Mouse (Mus musculus): ENCODE results near the gene Hdhd5. TPM values are rescaled to one million over a fixed set of nuclear protein-coding genes. Genes with fewer than 3 reads are reported as not detected.

The Hdhd5 gene
- polyA plus RNA-seq, 1 experiment = 33.0 TPM

GRCm38 (mm10) chr6:120493374-120494181 lies 37.5 kb downstream of the Hdhd5 start, which contains the start of gene Tmem121b:
Tmem121b (minus strand) TSS chr6:120493807.
- Histone ChIP-seq H3K27me3 (ENCODE audit: control insufficient read depth, insufficient read depth, low read length) (no peaks in the 10 kb centered on the region), H3K4me1 (ENCODE audit: control insufficient read depth, insufficient read depth, low read length) (peaks cover 9% of the 10 kb centered on the region), H3K4me3 (ENCODE audit: control insufficient read depth, low read depth, low read length) (peak within 1 kb of the TSS; percentile 71), H3K36me3 (ENCODE audit: control insufficient read depth, insufficient read depth, low read length) (no peaks in the 10 kb centered on the region), H3K27ac (ENCODE audit: control insufficient read depth, insufficient read depth, low read depth, low read length) (no peak within 1 kb of the TSS)
- no peak for TF ChIP-seq CTCF (IDR thresholded peaks at IDR 0.05; ENCODE audit: control insufficient read depth, insufficient read depth, insufficient replicate concordance, low read depth, low read length)
- TF ChIP-seq POLR2A (IDR thresholded peaks at IDR 0.05; ENCODE audit: control insufficient read depth, low read depth, low read length) = no peak

- peaks cover 9% of the 10 kb centered on the region for H3K4me1 ChIP-seq (ENCODE audit: control insufficient read depth, insufficient read depth, low read length)
- H3K27ac ChIP-seq (ENCODE audit: control insufficient read depth, insufficient read depth, low read depth, low read length) = no peak overlapping the region
- peak overlapping the region; percentile 71 for H3K4me3 ChIP-seq (ENCODE audit: control insufficient read depth, low read depth, low read length)
- H3K27me3 ChIP-seq (ENCODE audit: control insufficient read depth, insufficient read depth, low read length) = no peaks in the 10 kb centered on the region
- TF ChIP-seq CTCF (IDR thresholded peaks at IDR 0.05; ENCODE audit: control insufficient read depth, insufficient read depth, insufficient replicate concordance, low read depth, low read length) = no peak
- TF ChIP-seq POLR2A (IDR thresholded peaks at IDR 0.05; ENCODE audit: control insufficient read depth, low read depth, low read length) = no peak
- H3K36me3 ChIP-seq (ENCODE audit: control insufficient read depth, insufficient read depth, low read length) = no peaks in the 10 kb centered on the region
These were observed 38.4 kb downstream of the Hdhd5 start for GRCm38 (mm10) chr6:120492499-120493373.

DNA sequence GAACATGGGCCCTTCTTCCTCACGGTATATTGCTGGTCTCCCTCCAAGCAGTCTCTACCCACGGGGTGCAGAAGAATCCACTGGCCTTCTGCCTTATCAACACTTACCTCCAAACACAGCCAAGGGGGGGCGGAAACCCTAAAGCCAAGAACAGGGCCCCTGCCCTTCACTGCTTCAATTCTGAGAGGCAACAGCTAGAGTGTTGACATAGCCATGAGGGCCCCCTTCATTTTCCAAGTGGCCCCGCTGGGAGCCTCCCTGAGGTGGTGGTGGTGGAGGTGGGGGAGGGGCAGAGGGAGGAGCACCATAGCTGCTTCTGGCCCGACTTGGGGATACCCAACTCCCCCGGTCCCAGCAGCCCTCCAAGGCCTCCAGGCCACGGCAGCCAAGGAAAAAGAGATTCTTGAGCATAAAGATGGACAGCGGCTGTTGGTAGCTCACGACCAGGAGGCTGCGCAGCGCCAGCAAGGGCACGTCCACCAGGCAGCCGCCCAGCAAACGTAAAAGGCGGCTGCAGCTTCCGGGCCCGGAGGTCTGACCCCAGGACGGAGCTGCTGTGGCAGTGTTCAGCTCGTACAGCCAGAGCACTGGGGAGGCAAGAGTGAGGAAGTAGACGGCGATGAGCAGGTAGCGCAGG lies 39.1 kb downstream of the Hdhd5 start:
- TF ChIP-seq CTCF (IDR thresholded peaks at IDR 0.05; ENCODE audit: control insufficient read depth, insufficient read depth, insufficient replicate concordance, low read depth, low read length) (no peak), POLR2A (IDR thresholded peaks at IDR 0.05; ENCODE audit: control insufficient read depth, low read depth, low read length) (no peak)

GRCm38 (mm10) chr6:120491064-120491463 lies 40.1 kb downstream of the Hdhd5 start:
- Histone ChIP-seq H3K27me3 (ENCODE audit: control insufficient read depth, insufficient read depth, low read length) (no peaks in the 10 kb centered on the region), H3K36me3 (ENCODE audit: control insufficient read depth, insufficient read depth, low read length) (no peaks in the 10 kb centered on the region), H3K27ac (ENCODE audit: control insufficient read depth, insufficient read depth, low read depth, low read length) (no peak overlapping the region), H3K4me3 (ENCODE audit: control insufficient read depth, low read depth, low read length) (no peak overlapping the region), H3K4me1 (ENCODE audit: control insufficient read depth, insufficient read depth, low read length) (peaks cover 9% of the 10 kb centered on the region)
- no peak for TF ChIP-seq POLR2A (IDR thresholded peaks at IDR 0.05; ENCODE audit: control insufficient read depth, low read depth, low read length)
- TF ChIP-seq CTCF (IDR thresholded peaks at IDR 0.05; ENCODE audit: control insufficient read depth, insufficient read depth, insufficient replicate concordance, low read depth, low read length) = no peak

More for the DNA sequence above, 39.1 kb downstream of the Hdhd5 start:
- no peaks in the 10 kb centered on the region for H3K27me3 ChIP-seq (ENCODE audit: control insufficient read depth, insufficient read depth, low read length)
- H3K4me1 ChIP-seq (ENCODE audit: control insufficient read depth, insufficient read depth, low read length) = peaks cover 9% of the 10 kb centered on the region
- no peak overlapping the region for H3K27ac ChIP-seq (ENCODE audit: control insufficient read depth, insufficient read depth, low read depth, low read length)
- H3K4me3 ChIP-seq (ENCODE audit: control insufficient read depth, low read depth, low read length) = peak overlapping the region; percentile 71
- H3K36me3 ChIP-seq (ENCODE audit: control insufficient read depth, insufficient read depth, low read length) = no peaks in the 10 kb centered on the region

- Histone ChIP-seq H3K27me3 (ENCODE audit: control insufficient read depth, insufficient read depth, low read length) (no peaks in the 10 kb centered on the region), H3K4me1 (ENCODE audit: control insufficient read depth, insufficient read depth, low read length) (peaks cover 9% of the 10 kb centered on the region), H3K4me3 (ENCODE audit: control insufficient read depth, low read depth, low read length) (no peak overlapping the region), H3K27ac (ENCODE audit: control insufficient read depth, insufficient read depth, low read depth, low read length) (no peak overlapping the region), H3K36me3 (ENCODE audit: control insufficient read depth, insufficient read depth, low read length) (no peaks in the 10 kb centered on the region)
- TF ChIP-seq CTCF (IDR thresholded peaks at IDR 0.05; ENCODE audit: control insufficient read depth, insufficient read depth, insufficient replicate concordance, low read depth, low read length) (no peak), POLR2A (IDR thresholded peaks at IDR 0.05; ENCODE audit: control insufficient read depth, low read depth, low read length) (no peak)
These were observed 41.7 kb downstream of the Hdhd5 start for GRCm38 (mm10) chr6:120489461-120489860.

DNA sequence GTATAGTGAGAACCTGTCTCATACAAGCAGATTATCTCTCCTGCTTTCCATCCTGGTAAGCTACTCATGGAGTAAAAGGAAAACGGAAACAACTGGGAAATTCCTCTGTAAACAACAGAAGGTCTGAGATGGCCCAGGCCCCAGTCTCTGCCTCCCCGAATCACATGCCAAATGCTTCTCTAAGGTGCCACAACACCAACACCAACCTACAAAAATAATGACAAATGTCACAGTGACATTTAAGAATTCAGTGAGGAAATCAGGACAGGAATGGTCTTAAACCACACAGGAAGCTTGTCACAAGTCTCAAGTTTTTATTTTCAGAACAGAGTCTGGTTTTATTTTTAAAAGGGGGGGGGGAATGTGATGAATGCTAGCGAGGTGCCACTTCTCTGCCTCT lies 42.5 kb downstream of the Hdhd5 start:
- peaks cover 9% of the 10 kb centered on the region for H3K4me1 ChIP-seq (ENCODE audit: control insufficient read depth, insufficient read depth, low read length)
- no peaks in the 10 kb centered on the region for H3K27me3 ChIP-seq (ENCODE audit: control insufficient read depth, insufficient read depth, low read length)
- TF ChIP-seq POLR2A (IDR thresholded peaks at IDR 0.05; ENCODE audit: control insufficient read depth, low read depth, low read length) (no peak), CTCF (IDR thresholded peaks at IDR 0.05; ENCODE audit: control insufficient read depth, insufficient read depth, insufficient replicate concordance, low read depth, low read length) (no peak)
- H3K27ac ChIP-seq (ENCODE audit: control insufficient read depth, insufficient read depth, low read depth, low read length) = no peak overlapping the region
- no peaks in the 10 kb centered on the region for H3K36me3 ChIP-seq (ENCODE audit: control insufficient read depth, insufficient read depth, low read length)
- H3K4me3 ChIP-seq (ENCODE audit: control insufficient read depth, low read depth, low read length) = no peak overlapping the region

All from testis, adult 2 months (tissue).